Mouse (Mus musculus): ENCODE measurements at regions not wholly inside any gene's neighbourhood (a gene's known extent, or its start where the extent isn't known, plus 50 kb on each side); places are given as distances from the start of the nearest gene placed in this dataset.

GRCm38 (mm10) chr3:17201773-17202172, 746.4 kb upstream of the Cypt12 start:
- no peaks in the 10 kb centered on the region for H3K4me1 ChIP-seq
- no peaks in the 10 kb centered on the region for H3K9me3 ChIP-seq (replicated peaks)
- no peaks in the 10 kb centered on the region for H3K27me3 ChIP-seq (ENCODE audit: low read depth, poor library complexity, severe bottlenecking)
- no peak overlapping the region for H3K27ac ChIP-seq
- no peak for DNase-seq (ENCODE audit: low spot score)
- H3K4me3 ChIP-seq = no peak overlapping the region
- no peaks in the 10 kb centered on the region for H3K36me3 ChIP-seq
- 94% methylated on average over 3 of the region's 3 CpGs for WGBS

GRCm38 (mm10) chr3:17214031-17214430, 734.2 kb upstream of the Cypt12 start:
- Histone ChIP-seq H3K27ac (no peak overlapping the region), H3K4me3 (no peak overlapping the region), H3K4me1 (no peaks in the 10 kb centered on the region), H3K27me3 (ENCODE audit: low read depth, poor library complexity, severe bottlenecking) (no peaks in the 10 kb centered on the region), H3K9me3 (replicated peaks) (no peaks in the 10 kb centered on the region), H3K36me3 (no peaks in the 10 kb centered on the region)
- WGBS = 76% methylated on average over 3 of the region's 3 CpGs
- DNase-seq (ENCODE audit: low spot score) = no peak

GRCm38 (mm10) chr3:17216825-17217224, 731.4 kb upstream of the Cypt12 start:
- Histone ChIP-seq H3K27ac (no peak overlapping the region), H3K4me3 (no peak overlapping the region), H3K27me3 (ENCODE audit: low read depth, poor library complexity, severe bottlenecking) (no peaks in the 10 kb centered on the region), H3K36me3 (no peaks in the 10 kb centered on the region), H3K9me3 (replicated peaks) (no peaks in the 10 kb centered on the region), H3K4me1 (no peaks in the 10 kb centered on the region)
- WGBS = 91% methylated on average over 2 of the region's 2 CpGs
- DNase-seq (ENCODE audit: low spot score) = no peak

DNA sequence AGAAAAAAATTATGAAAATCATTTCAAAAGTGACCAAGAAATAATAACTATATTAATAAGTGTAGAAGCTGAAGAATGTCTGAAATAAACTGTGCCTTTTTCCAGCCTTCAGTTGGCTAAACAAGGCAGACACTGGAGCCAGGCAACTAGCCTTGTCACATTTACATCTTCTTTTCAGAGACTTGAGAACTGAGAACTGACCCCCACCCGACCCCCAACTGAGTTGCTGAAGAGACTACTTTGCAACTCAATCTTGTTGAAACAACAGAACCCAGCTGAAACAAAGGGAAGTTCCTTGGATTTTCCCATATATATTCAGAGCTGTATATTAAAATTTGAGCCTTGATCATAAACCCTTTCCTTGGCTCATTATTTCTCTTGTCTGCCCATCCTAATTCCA, 709.8 kb upstream of the Cypt12 start:
- Histone ChIP-seq H3K27me3 (ENCODE audit: low read depth, poor library complexity, severe bottlenecking) (no peaks in the 10 kb centered on the region), H3K27ac (no peak overlapping the region), H3K4me1 (no peaks in the 10 kb centered on the region), H3K36me3 (no peaks in the 10 kb centered on the region), H3K4me3 (no peak overlapping the region), H3K9me3 (replicated peaks) (no peaks in the 10 kb centered on the region)
- DNase-seq (ENCODE audit: low spot score) = no peak
- WGBS = 22% methylated on average over 1 of the region's 1 CpGs

DNA sequence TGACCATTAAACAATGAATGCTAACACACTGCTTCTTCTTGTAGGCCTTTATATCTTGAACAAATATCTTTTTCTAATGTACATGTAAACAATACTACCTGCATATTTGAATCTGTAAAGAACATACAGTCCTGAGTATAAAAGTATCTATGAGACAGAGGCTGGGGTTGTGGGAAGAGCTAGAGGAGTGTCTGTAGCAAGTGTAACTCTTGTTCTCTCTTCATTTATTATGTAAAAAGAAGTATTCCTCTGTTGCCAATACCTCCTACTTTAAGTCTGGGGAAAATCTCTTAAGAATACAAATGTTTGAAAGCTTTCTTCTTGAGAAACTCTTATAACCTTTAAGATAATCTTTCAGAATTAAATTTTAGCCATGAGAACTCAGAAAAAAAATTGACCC, 689.8 kb upstream of the Cypt12 start:
- DNase-seq (ENCODE audit: low spot score) = no peak
- no peaks in the 10 kb centered on the region for H3K4me1 ChIP-seq
- H3K4me3 ChIP-seq = no peak overlapping the region
- no peaks in the 10 kb centered on the region for H3K27me3 ChIP-seq (ENCODE audit: low read depth, poor library complexity, severe bottlenecking)
- H3K36me3 ChIP-seq = no peaks in the 10 kb centered on the region
- no peak overlapping the region for H3K27ac ChIP-seq
- H3K9me3 ChIP-seq (replicated peaks) = no peaks in the 10 kb centered on the region

DNA sequence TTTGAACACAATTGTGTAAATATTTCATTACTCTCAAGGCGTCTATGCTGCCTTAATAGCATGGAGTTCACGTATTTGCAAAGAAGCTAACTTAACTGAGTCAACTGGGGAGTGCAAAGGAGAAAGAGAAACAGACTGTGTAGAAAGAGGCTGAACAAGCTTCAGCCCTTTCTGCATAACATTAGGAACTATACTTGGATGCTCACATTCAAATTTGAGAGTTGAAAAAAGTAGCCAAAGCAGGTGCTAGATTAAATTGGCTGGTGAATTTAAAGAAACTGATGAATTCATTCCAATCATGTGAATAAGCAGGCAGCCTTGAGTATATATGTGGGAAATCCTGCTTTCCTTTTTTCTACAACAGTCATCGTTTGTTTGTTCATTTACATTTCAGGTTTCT, 689.1 kb upstream of the Cypt12 start:
- H3K9me3 ChIP-seq (replicated peaks) = no peaks in the 10 kb centered on the region
- H3K4me1 ChIP-seq = no peaks in the 10 kb centered on the region
- H3K36me3 ChIP-seq = no peaks in the 10 kb centered on the region
- H3K27me3 ChIP-seq (ENCODE audit: low read depth, poor library complexity, severe bottlenecking) = no peaks in the 10 kb centered on the region
- no peak overlapping the region for H3K4me3 ChIP-seq
- 83% methylated on average over 3 of the region's 3 CpGs for WGBS
- DNase-seq (ENCODE audit: low spot score) = no peak
- no peak overlapping the region for H3K27ac ChIP-seq

GRCm38 (mm10) chr3:17281231-17281630, 667.0 kb upstream of the Cypt12 start:
- Histone ChIP-seq H3K9me3 (replicated peaks) (no peaks in the 10 kb centered on the region), H3K36me3 (no peaks in the 10 kb centered on the region), H3K27ac (no peak overlapping the region), H3K27me3 (ENCODE audit: low read depth, poor library complexity, severe bottlenecking) (no peaks in the 10 kb centered on the region), H3K4me3 (no peak overlapping the region), H3K4me1 (no peaks in the 10 kb centered on the region)
- DNase-seq (ENCODE audit: low spot score) = no peak
- WGBS = 85% methylated on average over 6 of the region's 6 CpGs

DNA sequence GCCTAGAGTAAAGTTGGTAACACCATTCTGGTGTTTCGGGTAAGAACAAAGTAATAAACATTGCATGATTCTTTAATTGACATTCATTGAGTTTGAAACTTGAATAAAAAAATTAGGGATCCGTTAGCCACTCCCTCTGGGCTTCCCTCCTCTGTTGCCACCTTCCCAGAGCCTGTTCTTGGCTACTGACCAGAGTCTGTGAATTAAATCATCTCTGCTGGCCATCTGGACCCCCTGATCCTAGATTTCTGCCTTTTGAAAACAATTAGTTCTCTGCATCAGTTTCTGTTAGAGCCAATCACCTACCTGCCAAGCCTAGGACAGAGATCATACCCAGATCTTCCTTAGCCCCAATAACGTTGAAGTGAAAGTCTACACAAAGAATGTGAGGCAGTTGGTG, 665.3 kb upstream of the Cypt12 start:
- no peak overlapping the region for H3K27ac ChIP-seq
- no peaks in the 10 kb centered on the region for H3K9me3 ChIP-seq (replicated peaks)

DNA sequence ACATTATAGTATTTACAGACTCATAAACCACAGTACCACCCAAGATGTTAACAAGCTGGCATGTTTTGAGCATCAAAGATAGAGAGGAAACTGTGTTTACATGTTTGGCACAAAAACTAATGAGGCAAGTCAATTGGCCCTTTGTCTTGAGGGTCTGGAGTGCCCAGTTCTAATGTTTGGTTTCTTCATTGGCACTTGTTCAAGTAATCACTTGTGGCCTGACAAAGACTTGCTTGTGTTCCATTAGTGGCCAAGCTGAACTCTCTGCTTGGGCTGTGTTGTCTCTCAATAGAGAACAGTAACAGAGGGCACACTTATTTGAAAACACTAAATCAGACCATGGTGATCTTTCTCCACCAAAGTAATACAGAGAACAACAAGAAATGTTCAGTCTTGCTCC, 630.7 kb upstream of the Cypt12 start:
- Histone ChIP-seq H3K27ac (no peak overlapping the region), H3K4me3 (no peak overlapping the region), H3K4me1 (peaks cover 9% of the 10 kb centered on the region), H3K27me3 (ENCODE audit: low read depth, poor library complexity, severe bottlenecking) (no peaks in the 10 kb centered on the region), H3K9me3 (replicated peaks) (no peaks in the 10 kb centered on the region), H3K36me3 (no peaks in the 10 kb centered on the region)
- DNase-seq (ENCODE audit: low spot score) = no peak

More for the DNA sequence above, 665.3 kb upstream of the Cypt12 start:
- Histone ChIP-seq H3K36me3 (no peaks in the 10 kb centered on the region), H3K4me1 (no peaks in the 10 kb centered on the region), H3K27me3 (ENCODE audit: low read depth, poor library complexity, severe bottlenecking) (no peaks in the 10 kb centered on the region), H3K4me3 (no peak overlapping the region)
- 87% methylated on average over 3 of the region's 3 CpGs for WGBS
- no peak for DNase-seq (ENCODE audit: low spot score)

- Histone ChIP-seq H3K27me3 (ENCODE audit: low read depth, poor library complexity, severe bottlenecking) (no peaks in the 10 kb centered on the region), H3K27ac (no peak overlapping the region), H3K9me3 (replicated peaks) (no peaks in the 10 kb centered on the region), H3K4me1 (peaks cover 12% of the 10 kb centered on the region), H3K36me3 (no peaks in the 10 kb centered on the region), H3K4me3 (no peak overlapping the region)
- 90% methylated on average over 3 of the region's 3 CpGs for WGBS
- no peak for DNase-seq (ENCODE audit: low spot score)
Measured at GRCm38 (mm10) chr3:17318450-17318849, 629.8 kb upstream of the Cypt12 start.

GRCm38 (mm10) chr3:17319213-17319612, 629.0 kb upstream of the Cypt12 start:
- Histone ChIP-seq H3K27ac (no peak overlapping the region), H3K9me3 (replicated peaks) (no peaks in the 10 kb centered on the region), H3K4me1 (peaks cover 12% of the 10 kb centered on the region), H3K4me3 (no peak overlapping the region), H3K36me3 (no peaks in the 10 kb centered on the region), H3K27me3 (ENCODE audit: low read depth, poor library complexity, severe bottlenecking) (no peaks in the 10 kb centered on the region)
- peak; percentile 45 for DNase-seq (ENCODE audit: low spot score)
- WGBS = 6% methylated on average over 9 of the region's 9 CpGs

DNA sequence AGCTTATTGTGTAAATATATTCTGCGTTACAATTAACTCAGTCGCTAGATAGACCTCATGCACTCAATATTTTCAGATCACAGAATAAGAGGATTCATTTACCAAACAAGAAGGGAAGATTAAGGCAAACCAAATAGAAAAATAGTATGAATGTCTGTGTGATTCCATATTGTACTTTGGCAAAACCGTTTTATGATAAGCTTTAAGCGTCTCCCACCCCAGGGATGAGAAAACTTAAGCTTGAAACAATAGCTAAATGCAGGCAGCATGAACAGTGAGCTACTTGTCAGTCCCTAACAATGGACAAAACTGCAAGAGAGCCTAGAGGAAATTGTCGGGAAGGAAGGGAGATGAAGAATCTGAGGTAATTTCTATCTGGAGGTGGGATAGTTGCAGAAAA, 628.3 kb upstream of the Cypt12 start:
- Histone ChIP-seq H3K36me3 (no peaks in the 10 kb centered on the region), H3K27ac (no peak overlapping the region), H3K9me3 (replicated peaks) (no peaks in the 10 kb centered on the region), H3K4me1 (peaks cover 12% of the 10 kb centered on the region), H3K27me3 (ENCODE audit: low read depth, poor library complexity, severe bottlenecking) (no peaks in the 10 kb centered on the region), H3K4me3 (no peak overlapping the region)
- WGBS = 63% methylated on average over 5 of the region's 5 CpGs
- DNase-seq (ENCODE audit: low spot score) = no peak

DNA sequence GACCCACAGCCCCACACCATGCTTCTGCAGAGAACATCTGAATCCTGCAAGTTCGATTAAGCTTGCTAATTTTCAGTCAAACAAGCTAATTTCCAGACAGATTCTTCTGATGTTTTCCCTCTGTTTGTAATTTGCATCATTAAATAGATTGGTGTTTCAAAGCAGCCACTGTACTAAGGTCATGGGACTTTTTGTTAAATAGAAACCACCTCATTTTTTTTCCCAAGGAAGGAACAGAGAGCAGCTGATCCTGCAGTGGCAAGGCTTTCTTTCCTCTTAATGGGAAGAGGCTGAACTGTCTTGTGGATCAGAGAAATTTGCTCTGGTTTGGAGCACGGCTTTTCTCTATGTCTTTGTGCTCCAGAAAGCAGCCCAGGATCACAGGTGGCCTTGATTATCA, 625.9 kb upstream of the Cypt12 start:
- Histone ChIP-seq H3K4me3 (no peak overlapping the region), H3K27ac (no peak overlapping the region), H3K4me1 (peaks cover 12% of the 10 kb centered on the region), H3K9me3 (replicated peaks) (no peaks in the 10 kb centered on the region), H3K27me3 (ENCODE audit: low read depth, poor library complexity, severe bottlenecking) (no peaks in the 10 kb centered on the region), H3K36me3 (no peaks in the 10 kb centered on the region)
- DNase-seq (ENCODE audit: low spot score) = no peak
- 31% methylated on average over 2 of the region's 2 CpGs for WGBS

- no peak for DNase-seq (ENCODE audit: low spot score)
- WGBS = 77% methylated on average over 7 of the region's 7 CpGs
- H3K36me3 ChIP-seq = no peaks in the 10 kb centered on the region
- no peaks in the 10 kb centered on the region for H3K9me3 ChIP-seq (replicated peaks)
- H3K4me1 ChIP-seq = peaks cover 7% of the 10 kb centered on the region; the same call in 1 of the 2 replicates
- H3K27ac ChIP-seq = no peak overlapping the region
- no peak overlapping the region for H3K4me3 ChIP-seq
- no peaks in the 10 kb centered on the region for H3K27me3 ChIP-seq (ENCODE audit: low read depth, poor library complexity, severe bottlenecking)
Measured at GRCm38 (mm10) chr3:17324816-17325215, 623.4 kb upstream of the Cypt12 start.

Measured in limb, embryonic 10.5 days (tissue).